Mouse (Mus musculus): ENCODE data around the gene Rfx4.

DNA sequence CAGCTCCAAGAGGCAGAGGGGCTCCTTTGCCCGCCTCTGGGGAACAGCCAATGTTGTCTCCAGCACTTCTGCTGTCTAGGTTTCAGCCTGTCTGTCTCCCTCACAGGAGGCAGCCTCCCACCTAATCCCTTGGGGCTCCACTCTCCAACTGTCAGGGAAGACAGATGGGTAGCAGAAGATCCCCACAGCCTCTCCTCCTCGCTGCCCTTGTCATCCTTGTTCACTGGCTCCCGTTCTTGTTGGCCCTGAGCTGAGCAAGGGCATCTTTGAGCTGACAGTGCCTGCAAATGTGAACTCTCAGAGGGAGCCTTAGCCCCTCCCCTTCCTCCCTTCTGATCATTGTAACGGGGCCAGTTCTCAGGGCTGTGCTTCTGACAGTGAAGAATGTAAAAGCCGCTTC lies 147.9 kb downstream of the Rfx4 start:
- no peak for TF ChIP-seq POLR2A (IDR thresholded peaks at IDR 0.05; ENCODE audit: borderline replicate concordance, extremely low read depth, insufficient read depth, insufficient read length, poor library complexity, severe bottlenecking)
- no peak for TF ChIP-seq CTCF (IDR thresholded peaks at IDR 0.05; ENCODE audit: borderline replicate concordance, extremely low read depth, insufficient read depth, insufficient read length)
